Mouse (Mus musculus): Measurements from ENCODE around the gene Krtap3-3. TPM values are rescaled to one million over a fixed set of nuclear protein-coding genes. Genes with fewer than 3 reads are reported as not detected.
"Not testable (repeated sequence)": the region's sequence is repeated elsewhere in the genome, so short reads cannot be mapped to it uniquely, and the experiment has no call there.

The Krtap3-3 gene
- not detected for total RNA-seq (2021)
- long read RNA-seq, experiment 1, result 0 reads
- long read RNA-seq, experiment 2, result 0 reads

DNA sequence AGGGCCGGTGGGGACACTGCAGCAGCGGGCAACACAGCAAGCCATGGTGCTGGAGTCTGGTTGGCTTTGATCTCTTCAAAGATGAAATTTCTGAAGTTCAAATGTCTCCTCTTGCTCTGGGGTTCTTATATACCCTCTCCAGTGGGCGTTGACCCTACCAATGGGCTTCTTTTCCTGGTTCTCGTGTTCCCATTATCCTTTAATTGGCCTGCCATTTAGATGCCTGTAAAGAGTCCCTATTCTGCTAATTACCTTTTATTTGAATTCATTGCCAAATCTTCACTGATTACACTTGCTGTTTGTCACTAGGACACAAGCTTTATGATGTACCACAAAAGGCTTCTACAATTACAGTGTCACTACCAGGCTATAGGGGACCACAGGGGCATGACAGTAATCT lies at the start of gene Krtap3-3:
Gene Krtap3-3 (minus strand): TSS at position 101 of the 400 bp plus-strand sequence.
- DNase-seq (ENCODE audit: low spot score in 2 of 2), result no peak

DNA sequence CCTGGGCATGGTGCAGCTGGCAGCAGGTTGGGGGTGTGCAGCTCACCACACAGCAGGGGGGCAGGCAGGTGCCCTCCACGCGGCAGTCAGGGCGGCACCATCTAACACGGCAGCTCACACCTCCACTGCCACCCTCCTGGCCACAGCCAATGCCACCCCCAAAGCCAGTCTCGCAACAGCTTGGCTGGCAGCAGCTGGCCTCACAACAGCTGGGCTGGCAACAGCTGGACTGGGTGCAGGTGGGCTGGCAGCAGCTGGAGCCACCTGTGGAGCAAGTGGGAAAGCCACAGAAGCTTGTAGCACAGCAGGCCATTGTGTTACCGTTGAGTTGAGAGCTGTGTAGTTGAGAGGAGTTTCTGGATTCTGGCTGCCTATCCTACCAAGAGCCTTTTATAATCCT lies 47.1 kb upstream of the Krtap3-3 start, which contains the start of gene Krtap9-3:
Gene Krtap9-3 (minus strand): TSS at position 364 of the 400 bp plus-strand sequence.
- DNase-seq (ENCODE audit: low spot score in 2 of 2), result not testable (repeated sequence)

DNA sequence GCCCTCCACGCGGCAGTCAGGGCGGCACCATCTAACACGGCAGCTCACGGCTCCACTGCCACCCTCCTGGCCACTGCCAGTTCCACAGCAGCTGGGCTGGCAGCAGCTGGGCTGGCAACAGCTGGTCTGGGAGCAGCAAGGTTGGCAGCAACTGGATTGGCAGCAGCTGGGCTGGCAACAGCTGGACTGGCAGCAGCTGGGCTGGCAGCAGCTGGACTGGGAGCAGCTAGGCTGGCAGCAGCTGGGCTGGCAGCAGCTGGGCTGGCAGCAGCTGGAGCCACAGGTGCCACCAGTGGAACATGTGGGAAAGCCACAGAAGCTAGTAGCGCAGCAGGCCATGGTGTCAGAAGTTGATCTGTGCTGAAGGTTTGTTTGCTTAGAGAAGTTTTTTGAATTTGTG lies 40.3 kb upstream of the Krtap3-3 start, which contains the start of gene Krtap1-3:
Gene Krtap1-3 (minus strand): TSS at position 359 of the 400 bp plus-strand sequence.
- no peak for DNase-seq (ENCODE audit: low spot score in 2 of 2)

DNA sequence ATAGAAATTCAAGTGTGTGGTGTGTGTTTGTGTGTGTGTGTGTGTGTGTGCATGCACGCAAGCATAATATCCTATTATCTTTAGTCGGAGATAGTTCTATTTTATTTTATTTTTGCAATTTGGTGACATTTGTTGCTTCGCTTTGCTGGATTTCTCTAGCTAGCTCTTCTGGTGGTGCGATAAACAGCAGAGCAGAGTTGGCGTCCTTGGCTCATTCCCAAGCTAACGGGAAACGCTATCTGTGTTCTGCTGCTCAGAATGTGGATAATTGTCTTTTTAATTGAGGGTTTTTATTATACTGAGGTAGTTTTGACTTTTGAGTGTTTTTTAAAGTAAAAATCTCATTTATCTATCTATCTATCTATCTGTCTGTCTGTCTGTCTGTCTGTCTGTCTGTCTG lies 34.4 kb upstream of the Krtap3-3 start:
- peak; percentile 46 to 77 for DNase-seq (ENCODE audit: low spot score in 2 of 2)

DNA sequence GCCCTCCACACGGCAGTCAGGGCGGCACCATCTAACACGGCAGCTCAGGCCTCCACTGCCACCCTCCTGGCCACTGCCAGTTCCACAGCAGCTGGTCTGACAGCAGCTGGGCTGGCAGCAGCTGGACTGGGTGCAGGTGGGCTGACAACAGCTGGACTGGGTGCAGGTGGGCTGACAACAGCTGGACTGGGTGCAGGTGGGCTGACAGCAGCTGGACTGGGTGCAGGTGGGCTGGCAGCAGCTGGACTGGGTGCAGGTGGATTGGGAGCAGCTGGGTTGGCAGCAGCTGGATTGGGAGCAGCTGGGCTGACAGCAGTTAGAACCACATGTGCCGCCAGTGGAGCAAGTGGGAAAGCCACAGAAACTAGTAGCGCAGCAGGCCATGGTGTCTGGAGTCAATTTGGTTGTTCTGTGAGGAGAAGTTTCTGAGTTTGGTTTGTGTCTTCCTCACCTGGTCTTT lies 32.6 kb upstream of the Krtap3-3 start, which contains the start of gene Krtap1-4:
Gene Krtap1-4 (minus strand): TSS at position 410 of the 460 bp plus-strand sequence.
- no peak for DNase-seq (ENCODE audit: low spot score in 2 of 2)

DNA sequence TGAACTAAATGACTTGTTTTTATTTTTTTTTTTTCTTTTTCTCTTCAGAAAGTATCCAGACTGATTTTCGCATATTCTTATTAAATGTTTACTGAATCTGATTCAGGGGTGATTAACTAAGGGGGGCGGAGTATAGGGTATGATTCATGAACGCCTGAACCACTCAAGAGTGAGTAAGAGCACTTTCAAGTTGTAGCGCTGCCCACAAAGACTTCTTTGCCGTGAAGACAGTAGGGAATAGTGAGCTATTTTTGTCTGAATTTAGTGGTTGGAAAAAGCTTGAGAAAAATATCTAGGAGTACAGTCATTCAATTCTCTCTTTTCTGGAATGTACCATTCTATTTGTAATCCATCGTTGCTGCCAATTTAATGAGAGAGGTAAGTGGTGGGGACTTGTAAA lies 30.9 kb upstream of the Krtap3-3 start:
- no peak for DNase-seq (ENCODE audit: low spot score in 2 of 2)

DNA sequence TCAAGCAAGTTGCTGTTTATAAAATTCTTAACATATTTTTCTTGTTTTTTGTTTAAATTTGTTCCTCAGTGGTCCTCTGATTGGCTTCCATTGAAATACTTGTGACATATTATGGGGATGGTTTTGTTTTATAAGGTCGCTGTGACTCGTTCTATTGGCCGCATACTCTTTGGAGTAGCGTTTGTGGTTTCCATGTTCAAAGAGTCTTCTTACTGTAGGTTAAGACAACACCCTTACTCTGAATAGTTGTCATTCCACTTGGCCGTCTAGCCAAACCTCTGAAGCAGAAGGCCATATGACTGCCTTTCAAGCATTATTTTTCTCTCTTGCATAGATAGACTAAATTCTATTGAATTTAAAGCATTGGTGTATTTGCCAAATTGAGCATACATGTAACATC lies 30.4 kb upstream of the Krtap3-3 start:
- no peak for DNase-seq (ENCODE audit: low spot score in 2 of 2)

DNA sequence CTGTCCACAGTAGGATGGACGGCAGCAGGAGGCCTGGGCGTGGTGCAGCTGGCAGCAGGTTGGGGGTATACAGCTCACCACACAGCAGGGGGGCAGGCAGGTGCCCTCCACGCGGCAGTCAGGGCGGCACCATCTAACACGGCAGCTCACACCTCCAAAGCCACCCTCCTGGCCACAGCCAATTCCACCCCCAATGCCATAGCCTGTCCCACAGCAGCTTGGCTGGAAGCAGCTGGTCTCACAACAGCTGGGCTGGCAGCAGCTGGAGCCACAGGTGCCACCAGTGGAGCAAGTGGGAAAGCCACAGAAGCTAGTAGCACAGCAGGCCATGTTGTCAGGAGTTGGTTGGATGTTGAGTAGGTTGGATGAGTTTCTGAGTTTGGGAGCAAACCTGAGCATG lies 30.0 kb upstream of the Krtap3-3 start, which contains the start of gene Krtap1-5:
Gene Krtap1-5 (minus strand): TSS at position 381 of the 400 bp plus-strand sequence.
- no peak for DNase-seq (ENCODE audit: low spot score in 2 of 2)

DNA sequence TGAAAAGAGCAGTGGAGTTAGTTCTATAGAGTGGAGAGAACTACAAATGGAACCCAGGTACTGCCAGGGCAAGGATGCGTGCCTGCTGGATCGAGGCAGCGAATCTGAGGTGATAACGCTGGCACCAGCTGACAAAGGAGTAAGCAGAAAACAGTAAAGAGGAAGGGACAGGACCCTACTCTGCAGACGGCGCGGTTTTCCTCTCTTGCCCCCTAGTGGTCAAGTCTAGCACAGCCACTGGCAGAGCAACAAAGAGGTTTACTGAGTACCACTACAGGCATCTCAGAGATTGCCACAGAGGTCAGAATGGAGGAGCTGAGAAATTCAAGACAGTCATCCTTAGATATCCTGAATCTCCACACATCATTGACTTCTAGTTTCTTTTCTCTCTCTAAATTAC lies 23.4 kb upstream of the Krtap3-3 start:
- DNase-seq (ENCODE audit: low spot score in 2 of 2), result peak; percentile 60 to 65

DNA sequence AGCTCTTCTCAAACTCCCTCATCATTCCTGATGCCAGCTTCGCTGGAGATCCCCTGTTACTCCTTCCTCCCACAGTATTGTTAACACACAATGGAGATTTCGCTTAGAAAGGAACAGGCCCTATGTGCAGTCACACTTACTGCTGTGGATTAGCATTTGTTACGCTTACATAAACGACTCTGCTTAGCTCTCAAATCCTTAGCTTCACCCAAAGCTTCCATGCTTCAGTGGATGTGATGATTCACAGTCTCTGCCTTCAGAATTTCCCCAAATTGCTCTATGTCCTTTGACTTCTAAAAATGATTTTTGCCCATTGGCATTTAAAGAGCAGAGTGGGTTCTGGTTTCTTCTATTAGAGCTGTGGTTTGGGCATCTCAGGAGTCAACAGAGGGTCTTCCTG lies 22.5 kb upstream of the Krtap3-3 start:
- DNase-seq (ENCODE audit: low spot score in 2 of 2), result no peak

DNA sequence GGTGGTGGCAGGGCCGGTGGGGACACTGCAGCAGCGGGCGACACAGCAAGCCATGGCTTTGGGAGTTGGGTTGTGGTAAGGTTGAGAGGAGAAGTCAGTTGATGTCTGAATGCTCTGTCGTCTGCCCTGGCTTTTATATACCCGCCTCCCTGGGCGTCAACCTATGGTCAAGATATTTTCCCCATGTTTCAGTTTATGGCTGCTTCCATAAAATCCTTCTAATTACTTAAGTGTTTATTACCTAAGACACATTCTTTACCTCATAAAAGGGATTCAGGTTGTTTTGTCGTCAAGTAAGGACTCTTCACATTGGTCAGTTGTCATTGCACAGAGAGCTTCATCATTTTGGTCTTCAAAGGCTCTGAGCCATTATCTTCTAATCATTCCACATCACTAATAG lies 15.9 kb upstream of the Krtap3-3 start, which contains the start of gene Krtap3-1:
Gene Krtap3-1 (minus strand): TSS at position 101 of the 400 bp plus-strand sequence.
- no peak for DNase-seq (ENCODE audit: low spot score in 2 of 2)

DNA sequence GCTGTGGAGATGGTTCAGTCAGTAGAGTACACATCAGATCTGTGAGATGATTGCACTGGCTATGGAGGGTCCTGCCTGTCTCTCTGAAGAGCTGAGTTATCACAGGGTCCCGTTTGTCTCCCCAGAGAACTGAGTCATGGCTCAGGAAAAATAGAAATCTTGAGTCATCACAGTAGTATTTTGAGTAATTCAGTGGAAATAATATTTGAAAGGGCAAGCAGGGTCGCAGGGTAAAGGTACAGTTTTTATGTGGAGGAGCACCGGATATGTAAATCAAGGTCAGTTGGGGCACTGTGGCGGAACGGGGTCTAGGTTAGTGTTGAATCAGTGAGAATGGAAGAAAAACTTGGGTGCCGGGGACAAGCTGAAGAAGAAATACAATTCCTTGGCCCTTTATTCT lies 11.9 kb upstream of the Krtap3-3 start:
- DNase-seq (ENCODE audit: low spot score in 2 of 2), result no peak

DNA sequence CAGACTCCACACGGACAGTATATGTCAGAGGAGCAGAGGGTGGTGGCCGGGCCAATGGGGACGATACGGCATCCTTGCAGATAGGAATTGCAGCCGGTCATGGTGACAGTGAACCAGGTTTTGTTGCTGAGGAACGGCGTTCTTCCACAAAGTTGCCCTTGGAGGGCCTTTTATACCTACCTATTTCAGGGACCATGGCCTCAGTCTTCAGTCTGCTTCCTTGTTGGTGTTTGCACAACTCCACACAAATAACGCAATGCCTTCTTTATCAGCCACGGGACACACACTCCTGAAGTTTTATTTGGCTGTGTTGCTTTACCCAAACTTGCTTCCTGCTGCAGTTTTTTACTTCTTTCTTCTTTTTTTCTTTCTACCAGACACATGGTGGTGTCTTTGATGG lies 8.7 kb upstream of the Krtap3-3 start, which contains the start of gene Gm11939:
Gene Gm11939 (minus strand): TSS at position 101 of the 400 bp plus-strand sequence.
- DNase-seq (ENCODE audit: low spot score in 2 of 2), result no peak

DNA sequence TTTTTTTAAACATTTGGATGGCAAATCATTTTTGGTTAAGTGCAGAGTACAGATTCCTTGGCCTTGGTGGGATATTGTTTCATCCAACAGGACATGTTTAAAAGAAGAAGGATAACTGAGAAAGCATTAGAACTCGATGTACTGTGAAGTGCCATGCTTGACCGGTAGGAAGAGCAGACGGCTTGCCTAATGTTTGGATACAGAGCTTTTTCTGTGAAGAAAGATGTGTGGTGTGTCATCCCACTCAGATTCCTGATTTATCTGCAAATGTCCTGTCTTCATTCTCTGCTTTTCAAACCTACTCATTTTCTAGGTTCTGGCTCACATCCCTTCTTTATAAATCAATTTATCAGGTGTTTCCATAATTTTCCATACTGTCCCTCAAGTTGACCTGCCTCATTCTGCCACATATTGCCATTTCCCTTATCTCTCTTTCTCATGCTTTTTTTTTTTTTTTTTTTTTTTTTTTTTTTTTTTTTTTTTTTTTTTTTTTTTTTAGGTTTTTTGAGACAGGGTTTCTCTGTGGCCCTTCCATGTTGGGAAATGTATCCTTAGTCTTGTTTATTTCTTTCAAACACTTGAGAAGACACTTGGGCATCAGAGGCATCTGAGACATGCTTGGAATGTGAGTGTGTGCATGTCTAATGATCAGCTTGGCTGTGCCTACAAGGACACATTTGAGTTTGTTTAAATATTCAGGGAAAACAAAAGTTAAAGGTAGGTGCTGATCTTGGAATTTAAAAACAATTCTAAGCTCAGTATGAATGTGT lies 7.5 kb upstream of the Krtap3-3 start:
- no peak for DNase-seq (ENCODE audit: low spot score in 2 of 2)

DNA sequence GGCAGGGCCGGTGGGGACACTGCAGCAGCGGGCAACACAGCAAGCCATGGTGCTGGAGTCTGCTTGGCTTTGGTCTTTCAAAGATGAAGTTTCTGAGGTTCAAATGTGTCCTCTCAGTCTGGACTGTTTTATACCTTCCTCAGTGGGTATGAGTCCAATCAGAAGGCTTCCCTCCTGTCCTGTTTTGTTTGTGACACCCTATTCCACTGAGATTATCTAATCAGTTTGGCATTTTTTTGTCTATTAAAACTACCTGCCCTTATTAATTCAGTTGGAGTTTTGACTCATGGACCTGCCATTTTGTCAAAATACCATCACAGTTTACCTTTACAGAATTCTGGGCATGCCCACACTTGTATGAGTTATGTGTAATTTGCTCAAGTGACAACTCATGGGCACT lies 6.1 kb upstream of the Krtap3-3 start, which contains the start of gene Krtap3-2:
Gene Krtap3-2 (minus strand): TSS at position 101 of the 400 bp plus-strand sequence.
- DNase-seq (ENCODE audit: low spot score in 2 of 2), result no peak

DNA sequence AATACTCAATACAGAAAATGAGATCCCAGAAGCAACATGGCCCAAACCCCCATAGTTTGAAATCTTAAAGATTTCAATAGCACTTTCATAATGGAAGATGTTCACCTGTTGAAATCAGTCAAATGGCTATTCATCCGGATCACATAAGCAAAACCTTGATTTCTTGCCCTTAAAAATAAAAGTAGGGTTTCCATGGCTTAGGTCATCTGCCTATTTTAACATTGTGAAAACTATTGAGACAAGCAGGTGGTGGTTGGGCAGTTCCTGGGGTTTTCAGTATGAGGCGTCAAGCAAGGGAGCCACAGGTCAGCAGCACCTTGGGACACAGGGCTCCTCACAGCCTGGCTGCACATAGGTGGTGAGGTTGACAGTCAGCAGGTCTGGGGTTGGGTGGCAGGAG lies 5.5 kb upstream of the Krtap3-3 start:
- no peak for DNase-seq (ENCODE audit: low spot score in 2 of 2)

DNA sequence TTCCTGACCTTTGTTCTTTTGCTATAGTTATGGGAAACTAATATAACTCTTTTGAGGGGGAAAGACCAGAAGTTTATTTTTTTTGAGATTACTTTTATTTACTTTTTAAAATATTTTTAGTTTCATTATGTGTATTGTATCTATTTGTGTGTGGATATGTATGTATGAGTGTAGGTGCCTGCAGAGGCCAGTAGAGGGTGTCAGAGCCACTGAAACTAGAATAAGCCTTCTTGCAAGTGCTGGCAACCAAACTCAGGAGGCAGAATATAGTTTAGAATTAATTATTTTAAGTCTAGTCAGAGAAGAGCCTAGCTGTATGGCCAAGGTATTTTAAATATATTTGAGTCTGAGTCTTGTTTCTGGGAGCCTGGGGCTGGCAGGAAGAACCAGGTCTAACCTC lies 2.8 kb downstream of the Krtap3-3 start:
- no peak for DNase-seq (ENCODE audit: low spot score in 2 of 2)

DNA sequence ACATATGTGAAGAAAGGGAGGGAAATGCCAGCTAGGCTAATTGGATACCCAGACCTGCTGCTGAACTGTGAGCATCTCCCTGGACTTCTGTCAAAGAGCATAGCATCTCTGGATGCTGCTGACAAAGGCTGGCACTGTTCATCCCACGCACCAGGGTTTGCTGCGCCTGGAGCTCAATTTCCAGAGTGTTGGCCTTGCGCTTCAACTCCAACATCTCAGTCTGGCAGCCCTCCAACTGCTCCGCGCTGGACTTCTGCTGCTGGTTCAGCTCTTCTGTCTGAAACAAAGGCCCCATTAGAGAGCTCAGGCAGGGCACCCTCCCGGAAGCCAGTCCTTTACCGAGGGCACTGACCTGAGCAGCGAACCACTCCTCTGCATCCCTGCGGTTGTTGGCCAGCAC lies 10.9 kb downstream of the Krtap3-3 start:
- peak; percentile 16 to 26 for DNase-seq (ENCODE audit: low spot score in 2 of 2)

DNA sequence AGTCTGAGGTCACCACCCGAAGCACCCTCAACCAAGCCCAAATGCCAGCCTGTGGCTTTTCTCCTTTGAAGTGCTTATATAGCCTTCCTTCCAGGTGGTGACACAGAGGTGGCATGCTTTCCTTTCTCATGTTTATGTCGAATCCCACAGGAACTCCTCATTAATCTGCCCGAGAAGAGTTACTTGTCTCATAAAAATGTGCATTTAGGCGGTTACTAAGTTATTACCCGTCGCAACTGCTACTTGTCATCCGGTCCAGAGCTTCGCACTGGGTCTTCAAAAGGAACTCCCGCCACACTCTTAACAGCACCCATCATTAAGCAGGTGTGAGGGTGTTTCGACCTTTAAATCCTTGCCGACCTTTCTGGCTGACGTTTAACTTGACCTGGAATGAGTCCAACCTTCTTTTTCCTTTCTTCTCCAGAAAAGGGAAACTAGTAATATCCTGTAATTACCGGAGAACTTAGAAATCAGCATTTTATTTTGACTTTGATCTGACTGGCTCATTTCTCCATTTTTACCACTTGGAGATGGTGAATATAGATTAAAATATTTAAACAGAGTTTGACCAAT lies 29.3 kb downstream of the Krtap3-3 start, which contains the start of gene Krt39:
Gene Krt39 (minus strand): TSS at position 51 of the 573 bp plus-strand sequence.
- DNase-seq (ENCODE audit: low spot score in 2 of 2), result no peak

DNA sequence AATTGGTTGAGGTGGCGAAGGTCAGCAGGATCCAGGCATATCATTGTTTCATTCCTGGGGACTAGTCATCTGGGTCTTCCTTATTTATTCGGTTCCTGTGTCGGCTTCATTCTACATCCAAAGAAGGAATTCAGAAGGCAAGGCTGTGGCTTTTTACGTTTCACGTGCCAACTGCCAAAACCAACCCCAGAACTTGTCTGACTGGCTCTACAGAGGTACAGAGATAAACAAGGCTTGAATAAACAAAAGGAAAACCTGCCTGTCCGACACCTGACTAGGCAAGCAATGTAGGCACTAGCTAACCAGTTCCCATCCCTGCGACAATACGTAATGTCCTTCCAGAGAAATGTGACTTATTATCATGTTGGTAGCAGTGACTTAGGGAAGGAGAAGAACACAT lies 36.6 kb downstream of the Krtap3-3 start:
- no peak for DNase-seq (ENCODE audit: low spot score in 2 of 2)
